Mouse (Mus musculus) c-Kit-positive CD71-positive TER-119-negative erythroid progenitor cells, embryonic 14.5 days (primary cell): ENCODE measurements at regions not wholly inside any gene's neighbourhood (a gene's known extent, or its start where the extent isn't known, plus 50 kb on each side); places are given as distances from the start of the nearest gene placed in this dataset.
"Not testable (repeated sequence)": the region's sequence is repeated elsewhere in the genome, so short reads cannot be mapped to it uniquely, and the experiment has no call there.

Experiments
- DNase-seq: peaks from one replicate; pipeline ENCODE4 v3.0.0-alpha.2; 2013; ENCODE audit warnings: low read depth

GRCm38 (mm10) chr9:84461441-84461840 is 536.5 kb downstream of the Bckdhb start:
- no peak for DNase-seq

- peak; percentile 2 for DNase-seq
These were observed 541.8 kb downstream of the Bckdhb start for GRCm38 (mm10) chr9:84466741-84467140.

- DNase-seq, result no peak
These were observed 547.8 kb downstream of the Bckdhb start for GRCm38 (mm10) chr9:84472696-84473095.

- no peak for DNase-seq
These were observed 551.0 kb downstream of the Bckdhb start for GRCm38 (mm10) chr9:84475906-84476305.

- DNase-seq, result no peak
These were observed 574.6 kb downstream of the Bckdhb start for GRCm38 (mm10) chr9:84499507-84499906.

- DNase-seq, result not testable (repeated sequence)
These were observed 578.0 kb downstream of the Bckdhb start for GRCm38 (mm10) chr9:84502981-84503380.

- no peak for DNase-seq
These were observed 592.1 kb downstream of the Bckdhb start for GRCm38 (mm10) chr9:84517064-84517463.

- DNase-seq, result no peak
These were observed 620.5 kb downstream of the Bckdhb start for GRCm38 (mm10) chr9:84545431-84545830.

GRCm38 (mm10) chr9:84548012-84548660 is 623.2 kb downstream of the Bckdhb start:
- no peak for DNase-seq

- DNase-seq, result no peak
These were observed 630.3 kb downstream of the Bckdhb start for GRCm38 (mm10) chr9:84555237-84555636.

- DNase-seq, result no peak
These were observed 631.4 kb downstream of the Bckdhb start for GRCm38 (mm10) chr9:84556261-84556844.

- no peak for DNase-seq
These were observed 633.4 kb downstream of the Bckdhb start for GRCm38 (mm10) chr9:84558346-84558745.

- no peak for DNase-seq
These were observed 644.6 kb downstream of the Bckdhb start for GRCm38 (mm10) chr9:84569533-84569932.

- DNase-seq, result no peak
These were observed 652.8 kb downstream of the Bckdhb start for GRCm38 (mm10) chr9:84577781-84578180.

- DNase-seq, result no peak
These were observed 662.8 kb downstream of the Bckdhb start for GRCm38 (mm10) chr9:84587791-84588190.

- DNase-seq, result no peak
These were observed 669.8 kb downstream of the Bckdhb start for GRCm38 (mm10) chr9:84594724-84595123.
